Mouse (Mus musculus): ENCODE measurements around the gene Farp1. TPM values are rescaled to one million over a fixed set of nuclear protein-coding genes. Genes with fewer than 3 reads are reported as not detected.
A peak's percentile ranks its signal among the peaks of the same experiment; 100 is the strongest.

The Farp1 gene
- polyA plus RNA-seq, 3 experiments from 2014 or later = 2.0 to 3.1 (median 2.9) TPM

DNA sequence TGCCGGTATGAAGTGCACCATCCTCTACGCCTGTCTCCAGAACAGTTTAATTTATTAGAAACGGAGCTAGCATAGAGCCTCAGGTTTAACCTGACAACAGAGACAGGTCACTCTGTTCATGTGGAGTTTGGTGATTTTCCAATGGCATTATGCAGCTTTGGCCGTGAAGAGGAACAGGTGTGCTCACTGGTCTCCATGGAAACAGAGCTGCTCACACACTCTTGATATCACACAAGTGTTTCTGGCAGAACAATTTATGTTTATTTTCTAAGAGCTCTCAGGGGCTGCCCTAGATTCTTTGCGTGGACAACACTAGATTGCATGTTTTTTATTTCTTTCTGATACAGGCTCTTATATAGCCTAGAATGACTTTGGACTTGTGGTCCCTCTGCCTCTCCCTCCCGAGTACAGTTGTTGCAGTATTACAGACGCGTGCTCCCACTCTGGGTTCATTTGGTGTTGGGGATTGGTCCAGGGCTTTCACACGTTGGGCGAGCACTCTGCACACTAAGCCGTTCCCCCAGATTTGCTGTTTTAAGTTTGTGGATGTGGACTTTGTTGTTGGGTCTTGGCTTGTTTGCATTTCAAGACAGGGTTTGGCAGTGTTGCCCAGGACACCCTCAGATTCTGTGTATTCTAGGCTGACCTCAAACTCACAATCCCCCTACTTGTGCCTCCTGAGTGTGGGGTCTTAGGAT lies 113.2 kb downstream of the Farp1 start:
- no peak for ATAC-seq

DNA sequence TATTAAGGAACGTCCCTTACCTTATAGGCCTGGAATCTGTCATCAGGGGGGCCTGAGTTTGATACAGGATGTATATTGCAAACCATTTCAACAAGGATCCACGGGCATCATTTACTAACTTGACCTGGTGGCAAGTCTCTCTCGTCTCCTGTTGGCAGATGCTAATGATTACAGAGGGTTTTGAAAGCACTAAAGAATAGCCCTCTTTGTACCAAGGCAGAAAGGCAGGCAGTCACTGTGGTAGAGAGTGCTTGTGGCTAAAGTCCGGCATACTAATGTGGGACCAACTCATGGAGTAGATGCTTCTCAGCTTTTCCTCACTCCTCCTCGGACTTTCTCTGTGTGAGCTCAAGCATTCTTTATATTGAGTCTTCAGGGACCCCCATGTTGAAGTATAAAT lies 115.0 kb downstream of the Farp1 start:
- ATAC-seq = no peak

DNA sequence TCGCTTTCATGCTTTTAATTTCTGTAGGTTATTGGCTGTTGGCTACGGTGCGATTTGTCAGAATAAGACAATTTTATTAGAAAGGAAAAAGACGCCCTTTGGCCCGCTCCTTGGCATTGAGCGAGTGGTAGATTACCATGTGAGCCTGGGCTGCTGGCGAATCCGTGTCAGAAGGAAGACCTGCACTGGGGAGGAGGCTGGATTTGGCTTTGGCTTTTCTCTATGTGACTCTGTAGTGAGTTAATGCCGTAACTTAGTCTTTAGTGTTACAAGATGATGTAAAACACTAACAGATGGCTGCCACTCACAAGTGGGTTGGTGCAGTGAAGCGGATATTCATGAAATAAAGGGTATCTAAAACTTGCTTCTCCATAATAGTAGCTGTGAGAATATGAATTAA lies 116.8 kb downstream of the Farp1 start:
- no peak for ATAC-seq

DNA sequence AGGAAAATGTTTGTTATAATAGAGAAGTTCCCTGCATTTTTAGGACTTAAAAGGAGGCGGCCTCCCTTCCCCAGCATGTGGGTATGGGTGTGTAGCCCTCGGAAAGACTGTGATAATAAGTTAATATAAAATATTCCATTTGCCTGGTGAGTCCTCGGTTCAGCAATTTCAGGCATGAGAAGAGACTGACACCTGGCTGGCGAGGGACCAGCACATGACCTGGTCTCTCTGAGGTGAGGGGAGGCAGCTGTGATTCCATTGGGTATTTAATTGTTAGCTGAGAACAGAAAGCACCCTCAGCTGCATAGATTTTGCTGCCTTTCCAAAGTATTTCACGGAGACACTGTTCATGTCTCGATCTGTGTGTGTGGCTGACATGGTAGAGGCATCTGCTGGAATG lies 117.8 kb downstream of the Farp1 start:
- no peak for ATAC-seq

DNA sequence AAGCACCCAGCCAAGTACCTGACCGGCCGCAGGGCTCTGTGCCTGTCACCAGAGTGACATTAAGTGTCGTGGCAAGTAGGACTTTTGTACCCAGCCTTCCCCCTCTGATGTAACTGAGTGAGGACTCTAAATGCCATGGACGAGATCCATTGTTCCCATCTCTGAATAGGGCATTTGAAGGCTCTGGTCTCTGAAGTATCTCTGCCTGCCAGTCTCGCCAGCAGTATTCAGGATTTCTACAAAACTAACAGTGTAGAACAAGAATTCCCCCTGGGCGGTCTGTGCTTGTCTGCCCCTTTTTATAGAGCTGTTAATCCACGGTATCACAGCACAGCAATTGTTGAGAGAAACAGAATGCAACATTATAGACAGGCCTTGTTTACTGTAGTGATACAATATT lies 118.3 kb downstream of the Farp1 start:
- no peak for ATAC-seq

DNA sequence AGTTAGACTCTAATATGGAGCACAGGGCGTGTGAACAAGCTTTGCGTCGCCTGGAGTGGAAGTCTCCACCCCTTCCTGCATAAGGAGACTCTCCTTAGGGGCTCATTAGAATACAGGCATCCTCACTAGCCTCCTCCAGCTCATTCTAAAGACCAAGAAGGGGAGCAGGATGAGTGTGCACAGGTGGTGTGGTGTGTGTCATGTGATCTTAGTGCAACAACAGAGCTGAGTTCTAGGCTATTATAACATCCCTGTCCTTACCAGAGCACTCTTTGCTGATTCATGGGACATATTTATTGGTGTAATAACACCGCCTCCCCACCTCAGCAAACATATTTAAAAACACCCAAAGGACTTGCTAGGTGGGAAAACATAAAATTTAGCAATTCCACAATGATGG lies 120.2 kb downstream of the Farp1 start:
- no peak for ATAC-seq

DNA sequence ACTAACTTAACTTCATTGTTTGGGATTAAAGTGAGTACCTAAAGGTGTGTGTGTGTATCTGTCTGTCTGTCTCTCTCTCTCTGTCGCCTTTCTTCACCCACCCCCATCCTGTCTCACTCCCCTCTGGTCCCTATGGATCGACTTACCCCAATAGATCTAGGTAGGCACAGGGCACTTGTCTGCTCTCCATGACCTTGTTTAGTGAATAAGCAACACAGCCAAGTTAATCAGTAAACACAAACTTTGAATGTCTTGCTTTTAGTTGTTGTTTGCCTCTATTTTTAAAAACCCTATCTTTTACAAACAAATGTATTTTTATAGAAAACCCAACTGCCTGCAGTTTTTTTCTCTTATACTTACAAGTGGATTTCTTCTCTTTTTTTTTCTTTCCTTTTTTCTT lies 123.6 kb downstream of the Farp1 start:
- no peak for ATAC-seq

DNA sequence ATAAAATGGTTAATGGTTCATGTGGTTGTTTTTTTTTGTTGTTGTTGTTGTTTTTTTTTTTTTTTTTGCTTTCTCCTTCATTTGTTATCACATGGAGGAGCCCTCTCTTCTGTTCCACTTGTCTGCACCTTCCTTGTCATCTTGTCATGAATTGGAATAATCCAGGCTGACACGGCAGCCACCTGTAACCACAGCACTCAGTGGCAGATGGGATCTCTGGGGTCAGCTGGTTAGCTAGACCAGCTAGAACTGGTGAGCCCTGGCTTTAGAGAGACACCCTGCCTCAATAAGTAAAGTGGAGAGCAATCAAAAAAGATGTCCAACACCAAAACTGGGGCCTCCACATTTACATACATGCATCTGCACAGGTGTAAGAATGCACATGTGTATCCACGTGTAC lies 127.8 kb downstream of the Farp1 start:
- no peak for ATAC-seq

DNA sequence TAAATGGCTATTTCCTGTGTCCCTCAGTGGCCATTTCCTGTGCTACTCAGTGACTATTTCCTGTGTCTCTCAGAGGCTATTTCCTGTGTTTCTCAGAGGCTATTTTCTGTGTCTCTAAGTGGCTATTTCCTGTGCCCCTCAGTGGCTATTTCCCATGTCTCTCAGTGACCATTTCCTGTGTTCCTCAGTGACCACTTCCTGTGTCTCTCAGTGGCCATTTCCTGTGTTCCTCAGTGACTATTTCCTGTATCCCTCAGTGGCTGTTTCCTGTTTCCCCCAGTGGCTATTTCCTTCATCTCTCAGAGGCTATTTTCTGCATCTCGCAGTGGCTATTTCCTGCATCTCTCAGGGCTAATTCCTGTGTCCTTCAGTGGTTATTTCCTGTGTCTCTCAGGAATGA lies 129.9 kb downstream of the Farp1 start:
- peak; percentile 46 for ATAC-seq

DNA sequence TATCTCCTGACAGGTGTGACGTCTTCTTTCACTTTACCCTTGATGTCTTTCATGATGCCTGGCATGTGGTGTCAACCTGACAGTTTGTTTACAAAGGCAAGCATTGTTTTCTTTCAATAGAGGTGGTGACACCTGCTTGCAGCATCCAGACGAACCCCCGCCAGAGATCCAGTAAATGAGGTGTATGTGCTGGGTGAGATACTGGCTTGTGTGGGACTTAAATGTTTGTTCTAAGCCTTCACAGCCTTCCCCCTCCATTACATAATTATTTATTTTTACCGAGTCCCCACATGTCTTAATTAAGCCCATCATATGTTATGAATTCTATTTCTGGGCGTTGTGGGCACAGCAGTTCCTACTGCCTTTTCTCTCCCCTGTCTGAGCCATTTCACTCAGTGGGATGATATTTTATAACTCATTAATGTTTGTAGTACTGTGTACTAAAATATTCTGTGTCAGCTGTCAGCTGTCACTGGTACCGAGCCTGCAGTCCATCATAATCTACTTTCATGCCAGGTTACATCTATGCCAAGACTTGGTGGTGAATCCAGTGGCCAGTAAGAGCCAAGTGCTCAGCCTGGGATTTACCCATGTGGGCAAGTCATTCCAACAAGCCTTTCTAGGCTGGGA lies 130.5 kb downstream of the Farp1 start:
- no peak for ATAC-seq

DNA sequence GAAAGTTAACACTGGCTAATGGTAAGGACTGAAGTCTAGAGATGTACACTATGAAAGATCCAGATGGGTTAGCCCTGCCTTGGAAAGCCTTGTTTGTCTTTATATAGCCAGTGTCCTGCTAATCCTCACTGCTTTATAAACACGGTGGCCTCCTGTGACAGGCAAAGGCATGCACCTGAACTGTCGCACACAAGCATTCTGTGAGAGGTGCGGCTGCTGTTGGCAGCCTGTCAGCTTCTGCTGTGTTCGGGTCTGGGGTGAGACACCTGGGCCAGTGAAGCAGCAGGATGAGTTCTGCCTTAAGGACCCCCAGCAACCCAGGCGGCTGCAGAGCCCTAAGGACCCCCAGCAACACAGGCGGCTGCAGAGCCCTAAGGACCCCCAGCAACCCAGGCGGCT lies 131.0 kb downstream of the Farp1 start:
- no peak for ATAC-seq

DNA sequence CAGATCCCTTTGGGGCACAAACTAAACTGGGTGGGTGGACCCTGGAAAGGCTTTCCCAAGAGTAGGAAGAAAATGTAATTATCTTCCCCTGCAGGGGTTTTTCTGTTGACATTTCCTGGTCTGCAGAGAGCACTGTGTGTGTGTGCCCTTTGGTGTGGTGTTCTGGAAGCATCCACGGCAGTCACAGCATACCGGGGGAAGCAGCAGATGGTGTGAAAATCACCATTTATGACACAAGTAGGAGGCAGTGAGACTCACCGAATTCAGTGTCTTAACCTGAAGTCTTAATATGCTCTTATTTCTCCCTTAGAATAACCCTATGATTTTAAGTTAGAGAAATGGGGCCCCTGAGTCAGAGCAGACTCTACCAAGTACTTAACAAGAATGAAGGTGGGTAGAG lies 133.7 kb downstream of the Farp1 start:
- ATAC-seq = no peak

DNA sequence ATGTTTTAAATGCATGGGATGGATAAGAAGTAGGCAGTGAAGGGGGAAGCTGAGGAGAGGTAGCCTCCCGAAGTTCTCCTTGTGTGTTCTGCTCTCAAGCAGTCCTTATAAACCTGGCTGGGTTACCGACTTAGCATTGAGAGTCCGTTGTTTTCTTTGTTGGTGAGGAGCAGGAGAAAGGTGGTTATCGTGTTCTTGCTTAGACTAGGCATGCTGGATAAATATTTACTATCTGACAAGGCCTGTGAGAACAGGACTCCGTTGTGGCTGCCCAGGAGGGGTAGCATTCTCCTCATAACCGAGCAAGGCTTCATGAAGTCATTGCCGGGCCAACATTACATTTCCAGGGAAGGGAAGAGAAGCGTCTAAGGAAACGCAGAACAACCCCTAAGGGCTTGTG lies 135.3 kb downstream of the Farp1 start:
- no peak for ATAC-seq

DNA sequence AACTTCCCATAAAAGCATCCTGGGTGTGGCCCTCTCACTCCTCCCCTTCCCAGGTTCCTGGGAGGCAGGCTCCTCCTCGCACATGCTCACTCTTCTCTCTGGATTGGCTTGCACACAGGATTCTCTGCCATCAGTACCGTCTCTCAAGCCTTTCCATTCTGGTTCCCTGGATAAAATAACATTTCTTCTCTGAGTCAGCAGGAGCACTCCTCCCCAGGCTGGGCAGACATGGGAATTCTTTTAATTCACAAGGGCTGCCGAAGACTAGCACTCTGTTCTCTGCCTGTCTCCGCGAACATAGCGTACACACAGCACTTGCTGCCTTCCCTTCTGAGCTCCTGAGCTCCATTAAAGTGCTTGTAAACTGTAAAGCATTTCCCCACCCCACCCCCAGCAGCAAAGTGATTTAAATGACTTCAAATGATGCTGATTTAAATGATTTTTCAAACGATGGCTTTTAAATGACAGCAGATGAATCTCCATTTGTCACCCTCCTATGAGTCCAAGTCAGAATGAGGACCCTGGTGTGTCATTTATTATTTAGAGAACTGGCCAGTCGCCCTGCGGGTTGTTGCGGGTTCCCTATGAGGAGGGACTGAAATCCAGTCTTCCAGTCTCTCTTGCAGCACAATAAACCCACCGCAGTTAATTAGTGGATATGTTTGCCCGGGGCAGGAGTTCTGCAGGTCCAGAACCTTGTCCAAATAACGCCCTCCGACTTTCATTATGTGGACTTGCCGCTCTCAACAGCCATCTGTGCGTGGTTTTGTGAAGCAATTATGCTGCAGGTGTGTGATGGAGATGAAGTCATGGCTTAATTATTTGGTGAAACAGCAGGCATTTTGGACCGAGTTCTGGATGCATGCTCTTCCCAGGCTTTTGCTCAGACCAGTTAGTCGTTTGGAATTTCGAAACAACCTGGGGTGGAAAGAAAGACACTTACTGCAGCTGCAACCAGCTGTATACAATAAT lies 137.4 kb downstream of the Farp1 start:
- no peak for ATAC-seq

DNA sequence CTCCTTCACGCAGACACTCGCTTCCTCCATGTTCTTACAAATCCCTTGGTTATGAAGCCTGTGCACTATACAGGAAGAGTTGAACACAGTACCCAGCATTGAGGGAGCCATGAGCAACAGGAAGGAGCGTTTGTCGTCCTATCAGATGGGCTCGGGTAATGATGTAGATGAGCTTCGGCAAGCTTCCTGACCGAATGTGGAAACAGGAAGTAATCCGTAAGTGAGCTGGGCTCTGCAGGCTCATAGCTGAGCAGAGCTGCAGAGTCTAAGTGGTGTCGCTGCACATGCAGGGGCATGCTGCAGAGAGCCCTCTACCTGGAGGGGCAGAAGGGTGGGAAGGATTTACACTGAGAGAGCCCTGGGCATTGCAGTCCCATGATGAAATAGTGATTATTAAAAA lies 140.4 kb downstream of the Farp1 start:
- ATAC-seq = peak; percentile 60

DNA sequence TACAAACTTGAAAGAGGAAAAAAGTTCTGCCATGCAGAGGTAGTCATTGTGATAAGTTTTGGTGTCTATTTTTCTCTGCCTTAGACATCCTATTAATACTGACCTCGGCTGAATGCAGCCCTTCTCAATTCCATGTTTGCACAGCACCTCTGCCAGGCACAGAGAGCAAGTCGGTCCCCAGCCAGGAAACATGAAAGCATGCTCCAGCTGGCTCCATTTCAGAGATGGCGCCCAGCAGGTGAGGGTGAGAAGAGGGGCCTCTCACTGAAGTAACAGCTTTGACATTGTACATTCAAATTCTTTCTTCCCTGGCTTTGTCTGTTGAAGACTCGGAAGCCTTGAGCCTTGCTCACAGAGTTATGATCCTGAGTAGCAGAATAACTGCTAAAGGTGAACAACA lies 140.9 kb downstream of the Farp1 start:
- ATAC-seq = no peak

DNA sequence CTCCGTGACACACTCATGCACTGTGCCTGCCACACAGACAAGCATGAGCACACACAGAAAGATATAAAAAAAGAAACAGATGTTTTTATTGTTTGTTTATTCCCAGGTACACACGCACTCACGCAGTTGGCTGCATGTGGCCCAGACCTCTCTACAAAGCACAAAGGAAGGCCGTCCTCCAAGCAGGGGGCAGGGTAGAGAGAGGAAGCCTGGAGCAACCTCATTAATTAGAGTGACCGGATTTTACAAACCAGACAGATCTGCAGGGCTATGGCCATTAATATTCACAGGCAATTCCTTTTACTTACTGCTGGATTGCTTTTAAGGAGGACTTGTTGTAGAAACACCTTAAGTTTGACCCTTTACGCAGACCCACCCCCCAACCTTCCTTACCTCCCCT lies 142.9 kb downstream of the Farp1 start:
- no peak for ATAC-seq

DNA sequence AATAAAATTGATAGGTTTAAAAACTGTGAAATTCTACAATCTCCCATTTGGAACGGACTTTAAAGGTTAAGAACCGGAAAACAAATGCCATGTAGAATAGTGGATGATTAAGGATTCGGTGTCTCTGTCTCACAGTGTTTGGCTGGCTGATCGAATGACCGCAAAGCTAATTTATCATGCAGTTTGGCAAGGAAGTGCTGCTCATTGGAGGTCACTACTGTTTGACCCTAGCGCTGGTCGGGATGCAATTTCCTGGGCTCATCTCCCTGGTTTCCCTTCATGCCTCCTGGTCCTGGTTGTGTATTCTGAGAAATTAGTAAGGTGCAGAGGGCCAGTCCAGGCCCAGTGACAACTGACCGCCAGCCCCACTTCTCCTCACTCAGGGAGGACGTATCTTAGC lies 145.6 kb downstream of the Farp1 start:
- no peak for ATAC-seq

DNA sequence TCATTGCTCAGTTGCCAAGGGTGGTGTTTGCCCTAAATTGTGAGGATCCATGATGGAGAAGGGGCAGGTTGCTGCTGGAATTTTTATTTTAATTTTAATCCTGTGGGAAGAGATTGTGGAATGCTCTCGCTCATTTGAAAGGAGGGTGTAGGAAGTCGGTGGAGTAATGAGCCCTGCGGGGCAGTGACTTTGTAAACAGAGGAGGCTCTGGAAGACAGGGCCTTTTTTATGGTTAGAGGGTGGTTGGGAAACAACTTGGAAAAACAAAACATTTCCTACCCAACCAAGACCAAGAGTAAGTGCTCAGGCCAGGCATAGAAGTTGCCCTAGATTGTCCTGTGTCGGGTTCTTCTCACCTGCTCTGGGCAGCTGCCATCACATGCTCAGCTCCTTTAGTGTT lies 146.8 kb downstream of the Farp1 start:
- ATAC-seq = no peak

DNA sequence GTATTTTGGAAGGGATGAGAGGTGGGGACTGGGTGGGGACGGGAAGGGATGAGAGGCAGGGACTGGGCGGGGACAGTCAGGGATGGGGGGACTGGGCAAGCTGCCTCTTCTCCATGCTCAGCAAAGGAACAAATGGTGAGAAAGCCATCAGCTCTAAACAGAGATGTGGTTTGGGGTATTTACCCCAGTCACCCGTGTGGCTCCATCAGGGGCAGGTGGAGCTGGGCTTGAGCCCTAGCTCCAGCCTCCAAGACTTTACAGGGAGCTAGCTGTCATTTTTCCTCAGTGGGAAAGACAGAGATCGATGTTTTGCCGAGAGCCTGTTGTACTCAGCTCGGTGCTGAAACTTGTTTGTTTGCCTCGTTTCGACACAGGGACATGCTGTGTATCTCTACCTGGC lies 148.0 kb downstream of the Farp1 start:
- no peak for ATAC-seq

DNA sequence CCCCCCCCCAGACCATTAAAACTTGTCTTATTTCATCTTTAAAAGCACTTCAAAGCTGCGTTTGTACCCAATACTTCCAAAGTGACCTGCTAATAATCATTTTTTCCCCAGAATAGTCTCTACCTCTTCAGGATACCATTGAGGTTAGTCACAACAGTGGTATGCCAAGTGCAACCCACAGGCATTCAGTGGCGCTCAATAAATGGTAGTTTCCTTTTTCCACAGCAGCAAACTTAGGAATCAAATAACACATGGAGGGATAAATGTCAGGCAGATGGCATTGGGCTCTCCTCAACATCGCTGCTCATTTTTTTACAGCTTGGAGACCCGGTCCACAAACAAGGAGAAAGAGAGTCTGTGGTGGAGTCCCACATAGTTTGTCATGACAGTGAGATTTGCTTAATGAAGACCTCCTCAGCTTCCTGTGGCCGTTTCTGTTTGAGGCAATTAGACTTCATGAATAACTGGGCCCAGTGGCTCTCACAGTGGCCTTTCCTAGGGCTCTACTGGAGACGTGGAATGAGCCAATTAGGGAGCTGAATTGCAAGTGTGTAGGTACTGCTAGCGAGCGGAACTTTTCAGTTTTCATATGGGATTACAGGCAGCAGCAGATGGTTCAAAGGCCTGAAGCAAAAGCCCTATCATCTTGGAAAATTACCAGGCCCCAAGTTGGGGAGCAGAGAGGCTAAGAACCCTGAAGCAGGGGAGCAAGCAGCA lies 148.6 kb downstream of the Farp1 start:
- no peak for ATAC-seq

DNA sequence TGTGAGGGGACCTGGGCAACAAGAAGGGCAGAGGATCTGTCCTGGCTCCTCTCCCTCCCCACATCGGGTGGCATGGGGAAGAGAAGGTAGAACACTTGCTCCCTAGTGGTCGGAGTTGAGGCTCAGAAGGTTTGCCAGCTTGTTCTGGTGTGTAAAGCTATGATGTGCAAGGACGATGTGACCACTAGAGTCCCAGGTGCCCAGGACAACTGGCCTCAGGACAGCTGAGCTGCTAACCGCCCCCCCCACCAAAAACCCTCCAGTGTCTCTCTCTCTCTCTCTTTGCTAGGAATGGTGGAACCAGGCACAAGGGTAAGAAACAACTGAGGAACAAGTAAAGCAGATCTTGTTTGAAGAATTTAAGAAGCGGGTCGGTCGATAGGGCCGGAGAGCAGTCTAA lies 149.4 kb downstream of the Farp1 start:
- no peak for ATAC-seq

DNA sequence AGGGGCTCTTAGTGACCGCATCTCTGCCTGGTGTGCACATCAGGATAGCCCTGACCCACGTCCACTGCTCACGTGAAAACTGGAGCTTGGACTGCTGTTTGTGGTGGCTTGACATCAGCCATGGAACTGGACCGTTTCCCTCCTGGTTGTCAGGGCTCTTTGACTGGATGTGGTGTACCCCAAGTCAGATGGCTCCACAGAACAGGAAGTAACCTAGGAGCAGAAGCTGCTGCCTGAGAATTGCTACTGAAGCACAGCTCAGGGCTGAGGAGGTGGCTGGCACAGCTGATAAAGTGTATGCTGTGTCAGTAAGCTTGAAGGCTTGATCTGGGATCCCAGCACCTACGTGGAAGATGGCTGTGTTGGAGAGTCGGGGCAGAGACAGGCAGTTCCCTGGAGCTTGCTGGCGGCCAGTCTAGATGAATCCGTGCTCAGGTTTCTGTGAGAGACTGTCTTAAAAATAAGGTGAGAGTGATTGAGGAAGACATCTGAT lies 151.4 kb downstream of the Farp1 start:
- ATAC-seq = no peak
